Mouse (Mus musculus) forebrain, embryonic 11.5 days (tissue): Measurements from ENCODE around the gene Wasf3. TPM values are rescaled to one million over a fixed set of nuclear protein-coding genes. Genes with fewer than 3 reads are reported as not detected.
"Not testable (repeated sequence)": the region's sequence is repeated elsewhere in the genome, so short reads cannot be mapped to it uniquely, and the experiment has no call there.

Source experiments
- ATAC-seq: fragments of 200-750 bp; cut with Nextera tagmentation; replicated peaks from 2 replicates; pipeline ENCODE4 v1.8.0; 2017; ENCODE audit warnings: moderate TSS enrichment; ENCODE audit not compliant: low FRiP score
- DNase-seq: peaks from one replicate; pipeline ENCODE4 v3.0.0-alpha.2; 2017; ENCODE audit warnings: low spot score
- H3K27ac ChIP-seq: fragments of 300-500 bp; sonication (generic); 2 replicates; pipeline ENCODE4 v1.5.1; 2014; ENCODE audit warnings: low read depth, low read length
- H3K27me3 ChIP-seq: fragments of 300-500 bp; sonication (generic); 2 replicates; pipeline ENCODE4 v1.6.1; 2014; ENCODE audit warnings: mild to moderate bottlenecking, low read length, mixed read lengths; ENCODE audit not compliant: control insufficient read depth, insufficient read depth
- H3K36me3 ChIP-seq: fragments of 300-500 bp; sonication (generic); 2 replicates; pipeline ENCODE4 v1.6.1; 2014; ENCODE audit warnings: mild to moderate bottlenecking, low read length, moderate library complexity, mixed read lengths; ENCODE audit not compliant: control insufficient read depth, insufficient read depth
- H3K4me1 ChIP-seq: fragments of 300-500 bp; sonication (generic); replicated peaks from 2 replicates; pipeline ENCODE4 v1.6.1; 2014; ENCODE audit warnings: low read length, mixed read lengths; ENCODE audit not compliant: control insufficient read depth, insufficient read depth
- H3K4me2 ChIP-seq: fragments of 300-500 bp; sonication (generic); 2 replicates; pipeline ENCODE4 v1.6.1; 2014; ENCODE audit warnings: low read depth, mild to moderate bottlenecking, low read length, moderate library complexity, mixed read lengths; ENCODE audit not compliant: severe bottlenecking
- H3K4me3 ChIP-seq: fragments of 300-500 bp; sonication (generic); 2 replicates; pipeline ENCODE4 v1.5.1; 2014; ENCODE audit warnings: low read depth, low read length
- H3K9ac ChIP-seq: fragments of 300-500 bp; sonication (generic); 2 replicates; pipeline ENCODE4 v1.6.1; 2014; ENCODE audit warnings: low read length
- H3K9me3 ChIP-seq: fragments of 300-500 bp; sonication (generic); 2 replicates; pipeline ENCODE4 v1.6.1; 2016; ENCODE audit warnings: low read length, mixed read lengths; ENCODE audit not compliant: control insufficient read depth
- WGBS: fragments of 180-500 bp; shearing (Covaris S2); extraction: QIAGEN DNeasy Blood & Tissue Kit; methylation state at CpG from one replicate; pipeline ENCODE4 v1.1.7; 2014; 5-methylcytosine and 5-hydroxymethylcytosine counted together
- polyA plus RNA-seq: library from polyadenylated mRNA; unstranded; fragments of >200 nt; fragmentation: Nextera tagmentation; extraction: Ambion mirVana; gene quantifications from 2 replicates; pipeline ENCODE4 v1.2.1, GENCODE M21; 2014

The Wasf3 gene
- polyA plus RNA-seq, 1 experiment from 2014 or later: 5.1 TPM

GRCm38 (mm10) chr5:146383401-146383800 is 1.4 kb upstream of the Wasf3 start:
- no peaks in the 10 kb centered on the region; the same call in 1 of the 2 replicates for H3K36me3 ChIP-seq
- DNase-seq: peak; percentile 35
- no peak overlapping the region for H3K9ac ChIP-seq
- H3K4me3 ChIP-seq: no peak overlapping the region
- H3K27ac ChIP-seq: no peak overlapping the region
- H3K4me1 ChIP-seq: no peaks in the 10 kb centered on the region; the same call in 1 of the 2 replicates
- 85% methylated on average over 6 of the region's 6 CpGs for WGBS
- peaks cover 5% of the 10 kb centered on the region; the same call in 1 of the 2 replicates for H3K9me3 ChIP-seq
- no peaks in the 10 kb centered on the region for H3K27me3 ChIP-seq
- ATAC-seq: no peak
- no peak overlapping the region for H3K4me2 ChIP-seq

DNA sequence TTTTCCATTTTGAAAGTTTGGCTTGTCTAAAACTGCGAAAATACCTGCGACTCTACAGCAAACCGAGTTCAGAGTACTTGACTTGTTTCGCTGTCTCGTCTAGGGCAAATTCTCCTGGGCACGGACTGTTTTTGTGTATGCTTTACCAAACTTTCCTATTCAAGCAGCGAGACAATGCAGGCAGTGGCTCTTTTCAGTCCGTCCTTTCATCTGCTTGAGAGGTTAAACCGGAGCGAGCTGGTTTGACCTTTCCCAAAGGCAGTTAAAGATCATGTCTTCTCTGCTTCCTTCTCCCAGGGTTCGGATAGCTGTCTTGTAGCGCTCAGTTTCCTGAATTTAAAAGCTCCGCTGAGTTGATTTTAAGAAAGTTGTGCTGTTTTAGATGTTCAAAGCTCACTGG is 1.2 kb downstream of the Wasf3 start:
- Histone ChIP-seq H3K9ac (peak overlapping the region; percentile 73), H3K27ac (no peak overlapping the region), H3K36me3 (no peaks in the 10 kb centered on the region; the same call in 1 of the 2 replicates), H3K27me3 (no peaks in the 10 kb centered on the region), H3K9me3 (peaks cover 5% of the 10 kb centered on the region; the same call in 1 of the 2 replicates), H3K4me3 (peak overlapping the region; percentile 67), H3K4me2 (peak overlapping the region; percentile 55), H3K4me1 (no peaks in the 10 kb centered on the region; the same call in 1 of the 2 replicates)
- DNase-seq (peak; percentile 49), ATAC-seq (no peak)
- WGBS: 2% methylated on average over 13 of the region's 13 CpGs

- no peak for ATAC-seq
- Histone ChIP-seq H3K36me3 (no peaks in the 10 kb centered on the region; the same call in 1 of the 2 replicates), H3K27ac (no peak overlapping the region), H3K27me3 (no peaks in the 10 kb centered on the region), H3K4me3 (no peak overlapping the region), H3K9me3 (peaks cover 5% of the 10 kb centered on the region; the same call in 1 of the 2 replicates), H3K4me2 (no peak overlapping the region), H3K9ac (no peak overlapping the region), H3K4me1 (no peaks in the 10 kb centered on the region; the same call in 1 of the 2 replicates)
- WGBS: 88% methylated on average over 4 of the region's 4 CpGs
- peak; percentile 50 for DNase-seq
Measured at GRCm38 (mm10) chr5:146386906-146387305, 2.1 kb downstream of the Wasf3 start.

GRCm38 (mm10) chr5:146394563-146394962 is 9.8 kb downstream of the Wasf3 start:
- no peak overlapping the region for H3K27ac ChIP-seq
- ATAC-seq (no peak), DNase-seq (peak; percentile 45)
- no peak overlapping the region for H3K9ac ChIP-seq
- no peaks in the 10 kb centered on the region for H3K27me3 ChIP-seq
- 95% methylated on average over 7 of the region's 7 CpGs for WGBS
- H3K4me2 ChIP-seq: no peak overlapping the region
- H3K9me3 ChIP-seq: no peaks in the 10 kb centered on the region; the same call in 1 of the 2 replicates
- H3K4me1 ChIP-seq: no peaks in the 10 kb centered on the region
- H3K4me3 ChIP-seq: no peak overlapping the region
- no peaks in the 10 kb centered on the region for H3K36me3 ChIP-seq

DNA sequence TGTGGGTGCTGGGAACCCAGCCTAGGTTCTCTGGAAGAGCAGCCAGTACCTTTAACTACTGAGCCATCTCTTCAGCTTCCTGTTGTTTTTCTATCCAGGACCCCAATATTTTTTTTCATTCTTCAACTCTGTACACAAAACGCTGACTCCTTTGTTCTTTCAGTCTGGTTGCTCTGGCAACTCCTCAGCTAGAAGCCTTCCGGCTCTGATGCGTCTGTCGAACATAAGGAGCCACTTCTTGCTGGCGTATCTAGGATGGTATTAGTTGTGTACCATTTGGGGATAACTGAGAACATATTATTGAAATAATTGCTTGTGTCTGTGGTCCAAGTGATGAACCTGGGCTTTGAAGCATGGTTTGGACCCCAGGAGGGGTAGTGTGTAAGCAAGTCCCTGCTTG is 12.5 kb downstream of the Wasf3 start:
- no peak for ATAC-seq
- Histone ChIP-seq H3K4me3 (no peak overlapping the region), H3K27me3 (no peaks in the 10 kb centered on the region), H3K9ac (no peak overlapping the region), H3K27ac (no peak overlapping the region), H3K36me3 (no peaks in the 10 kb centered on the region), H3K9me3 (no peaks in the 10 kb centered on the region; the same call in 1 of the 2 replicates), H3K4me1 (no peaks in the 10 kb centered on the region), H3K4me2 (no peak overlapping the region)
- 89% methylated on average over 5 of the region's 5 CpGs for WGBS
- peak; percentile 4 for DNase-seq

DNA sequence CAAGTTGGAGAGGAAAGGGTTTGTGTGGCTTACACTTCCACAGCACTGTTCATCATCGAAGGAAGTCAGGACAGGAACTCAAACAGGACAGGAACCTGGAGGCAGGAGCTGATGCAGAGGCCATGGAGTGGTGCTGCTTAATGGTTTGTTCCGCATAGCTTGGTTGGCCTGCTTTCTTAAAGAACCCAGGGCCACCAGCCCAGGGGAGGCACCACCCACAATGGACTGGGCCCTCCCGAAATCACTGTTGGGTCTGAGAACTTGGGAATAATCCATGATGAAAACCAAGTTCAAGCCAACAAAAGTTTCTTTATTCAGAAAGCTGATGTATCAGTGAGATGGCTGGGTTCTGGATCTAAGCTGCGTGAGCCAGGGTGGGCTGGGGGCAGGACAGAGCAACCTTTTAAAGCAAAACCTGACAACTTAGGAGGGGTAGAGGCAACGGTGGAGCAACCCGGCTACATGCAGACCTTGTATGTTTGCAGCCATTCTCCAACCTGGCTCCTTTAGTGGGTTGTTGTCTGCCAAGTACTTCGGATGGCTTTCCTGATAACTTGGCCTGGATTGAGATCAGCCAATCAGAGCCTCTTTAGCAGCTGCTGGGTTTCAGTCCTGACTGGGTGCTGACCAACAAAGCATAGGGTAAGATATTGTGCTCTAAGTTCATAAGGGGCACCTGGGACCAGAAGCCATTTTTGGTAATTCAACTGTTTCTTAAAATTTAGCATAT is 13.8 kb downstream of the Wasf3 start:
- Histone ChIP-seq H3K27me3 (no peaks in the 10 kb centered on the region), H3K4me1 (no peaks in the 10 kb centered on the region), H3K36me3 (no peaks in the 10 kb centered on the region), H3K4me3 (no peak overlapping the region), H3K9me3 (no peaks in the 10 kb centered on the region; the same call in 1 of the 2 replicates), H3K27ac (no peak overlapping the region), H3K4me2 (no peak overlapping the region), H3K9ac (no peak overlapping the region)
- DNase-seq (peak; percentile 23), ATAC-seq (no peak)
- 91% methylated on average over 7 of the region's 7 CpGs for WGBS

DNA sequence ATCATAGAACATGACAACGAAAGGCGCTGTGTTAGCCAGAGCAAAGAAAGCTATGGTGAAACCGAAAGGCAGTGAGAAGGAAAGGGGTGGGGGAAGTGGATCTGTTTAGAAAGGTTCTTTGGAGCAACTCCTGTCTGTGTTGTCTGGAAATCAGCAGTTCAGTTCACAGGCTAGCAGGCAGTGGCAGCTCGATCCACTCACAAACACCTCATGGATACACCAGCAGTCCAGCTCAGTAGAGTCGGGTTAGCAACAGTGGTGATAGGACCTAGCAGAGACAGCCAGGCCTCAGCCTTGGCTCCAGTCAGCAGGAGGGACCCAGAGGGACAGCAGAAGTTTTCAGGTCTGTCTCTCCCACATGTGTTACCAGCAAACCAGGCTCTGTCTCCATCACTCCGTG is 16.2 kb downstream of the Wasf3 start:
- not testable (repeated sequence) for H3K4me1 ChIP-seq, ATAC-seq, H3K9me3 ChIP-seq, H3K27ac ChIP-seq, H3K9ac ChIP-seq, DNase-seq, H3K36me3 ChIP-seq, H3K27me3 ChIP-seq, H3K4me2 ChIP-seq, H3K4me3 ChIP-seq
- WGBS: 89% methylated on average over 6 of the region's 6 CpGs

DNA sequence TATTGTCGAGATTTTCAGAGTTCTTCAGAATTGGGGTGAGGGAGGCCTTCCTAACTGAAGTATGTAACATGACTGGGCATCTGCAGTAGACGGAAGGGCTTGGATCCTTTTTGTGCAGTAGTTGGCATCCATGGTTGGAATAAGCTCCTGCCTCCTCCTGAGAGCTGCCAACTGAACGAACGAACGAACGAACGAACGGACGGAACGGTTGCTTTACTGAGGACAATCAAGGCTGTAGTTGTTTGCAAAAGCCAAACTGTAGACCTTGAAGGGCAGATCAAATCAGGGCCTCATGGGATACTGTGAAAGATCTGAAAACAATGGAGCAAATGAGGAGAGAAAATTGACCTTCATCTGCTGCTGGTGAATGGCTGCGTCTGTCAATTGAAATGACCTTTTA is 17.5 kb downstream of the Wasf3 start:
- Histone ChIP-seq H3K9ac (no peak overlapping the region), H3K27ac (no peak overlapping the region), H3K9me3 (no peaks in the 10 kb centered on the region), H3K4me3 (no peak overlapping the region), H3K4me2 (no peak overlapping the region), H3K27me3 (no peaks in the 10 kb centered on the region), H3K4me1 (no peaks in the 10 kb centered on the region), H3K36me3 (no peaks in the 10 kb centered on the region)
- ATAC-seq: no peak
- DNase-seq: no peak
- 49% methylated on average over 11 of the region's 11 CpGs for WGBS

GRCm38 (mm10) chr5:146403923-146404322 is 19.1 kb downstream of the Wasf3 start:
- no peaks in the 10 kb centered on the region for H3K4me1 ChIP-seq
- H3K4me3 ChIP-seq: no peak overlapping the region
- DNase-seq (no peak), ATAC-seq (no peak)
- H3K27ac ChIP-seq: no peak overlapping the region
- no peaks in the 10 kb centered on the region for H3K36me3 ChIP-seq
- WGBS: 28% methylated on average over 2 of the region's 2 CpGs
- no peaks in the 10 kb centered on the region for H3K9me3 ChIP-seq
- no peak overlapping the region for H3K4me2 ChIP-seq
- no peaks in the 10 kb centered on the region for H3K27me3 ChIP-seq
- H3K9ac ChIP-seq: no peak overlapping the region
